Mouse (Mus musculus): ENCODE measurements at regions not wholly inside any gene's neighbourhood (a gene's known extent, or its start where the extent isn't known, plus 50 kb on each side); places are given as distances from the start of the nearest gene placed in this dataset.
A peak's percentile ranks its signal among the peaks of the same experiment; 100 is the strongest.

- TF ChIP-seq CTCF (IDR thresholded peaks at IDR 0.05), result no peak
- POLR2A ChIA-PET, result no interaction called here
- ATAC-seq, result no peak
Measured at GRCm38 (mm10) chr1:137083500-137083899, 123.3 kb upstream of the Nr5a2 start.

GRCm38 (mm10) chr1:137079401-137080003, 119.3 kb upstream of the Nr5a2 start:
- ChIA-PET POLR2A (no interaction called here), CTCF (no interaction called here)
- H3K27me3 ChIP-seq, result no peaks in the 10 kb centered on the region
- ATAC-seq (peak; percentile 95), DNase-seq (ENCODE audit: low read depth, low spot score) (peak; percentile 73)
- no peak for TF ChIP-seq CTCF (IDR thresholded peaks at IDR 0.05)
- in situ Hi-C loops (cut with MboI; ENCODE audit: low pct_unique_long_range_greater_than_20kb), result no loop called here

More at GRCm38 (mm10) chr1:137083500-137083899, 123.3 kb upstream of the Nr5a2 start:
- no peaks in the 10 kb centered on the region for H3K27me3 ChIP-seq
- CTCF ChIA-PET, result no interaction called here
- no peak for DNase-seq (ENCODE audit: low read depth, low spot score)
- in situ Hi-C loops (cut with MboI; ENCODE audit: low pct_unique_long_range_greater_than_20kb), result no loop called here

- no peak for ATAC-seq
- H3K27me3 ChIP-seq, result no peaks in the 10 kb centered on the region
- TF ChIP-seq CTCF (IDR thresholded peaks at IDR 0.05), result no peak
- in situ Hi-C loops (cut with MboI; ENCODE audit: low pct_unique_long_range_greater_than_20kb), result no loop called here
- no peak for DNase-seq (ENCODE audit: low read depth, low spot score)
- ChIA-PET CTCF (interaction anchor here (0.9 to 1.2 kb wide), 2 partner anchors 12 to 98 kb away, joined by 3 read pairs; no protein-coding TSS in a partner anchor), POLR2A (no interaction called here)
Measured at GRCm38 (mm10) chr1:137074787-137075186, 114.5 kb upstream of the Nr5a2 start.

GRCm38 (mm10) chr1:137073857-137074572, 113.8 kb upstream of the Nr5a2 start:
- DNase-seq (ENCODE audit: low read depth, low spot score) (no peak), ATAC-seq (no peak)
- H3K27me3 ChIP-seq, result no peaks in the 10 kb centered on the region
- no peak for TF ChIP-seq CTCF (IDR thresholded peaks at IDR 0.05)
- ChIA-PET POLR2A (no interaction called here), CTCF (interaction anchor here (1.2 kb wide), 1 partner anchor 13 kb away, joined by 3 read pairs; no protein-coding TSS in a partner anchor)
- in situ Hi-C loops (cut with MboI; ENCODE audit: low pct_unique_long_range_greater_than_20kb), result no loop called here

GRCm38 (mm10) chr1:137060914-137061313, 100.7 kb upstream of the Nr5a2 start:
- TF ChIP-seq CTCF (IDR thresholded peaks at IDR 0.05), result no peak
- ChIA-PET POLR2A (no interaction called here), CTCF (no interaction called here)
- ATAC-seq, result no peak
- DNase-seq (ENCODE audit: low read depth, low spot score), result no peak
- H3K27me3 ChIP-seq, result no peaks in the 10 kb centered on the region
- in situ Hi-C loops (cut with MboI; ENCODE audit: low pct_unique_long_range_greater_than_20kb), result no loop called here

GRCm38 (mm10) chr1:137053134-137053533, 92.9 kb upstream of the Nr5a2 start:
- in situ Hi-C loops (cut with MboI; ENCODE audit: low pct_unique_long_range_greater_than_20kb), result no loop called here
- ATAC-seq (no peak), DNase-seq (ENCODE audit: low read depth, low spot score) (no peak)
- ChIA-PET CTCF (no interaction called here), POLR2A (no interaction called here)
- TF ChIP-seq CTCF (IDR thresholded peaks at IDR 0.05), result no peak
- no peaks in the 10 kb centered on the region for H3K27me3 ChIP-seq

- ChIA-PET POLR2A (no interaction called here), CTCF (no interaction called here)
- in situ Hi-C loops (cut with MboI; ENCODE audit: low pct_unique_long_range_greater_than_20kb), result no loop called here
- no peak for TF ChIP-seq CTCF (IDR thresholded peaks at IDR 0.05)
- DNase-seq (ENCODE audit: low read depth, low spot score), result no peak
- no peaks in the 10 kb centered on the region for H3K27me3 ChIP-seq
- no peak for ATAC-seq
Measured at GRCm38 (mm10) chr1:137051515-137051914, 91.3 kb upstream of the Nr5a2 start.

GRCm38 (mm10) chr1:137044076-137044475, 83.8 kb upstream of the Nr5a2 start:
- no peak for TF ChIP-seq CTCF (IDR thresholded peaks at IDR 0.05)
- ChIA-PET CTCF (no interaction called here), POLR2A (no interaction called here)
- in situ Hi-C loops (cut with MboI; ENCODE audit: low pct_unique_long_range_greater_than_20kb), result no loop called here
- no peaks in the 10 kb centered on the region for H3K27me3 ChIP-seq
- no peak for DNase-seq (ENCODE audit: low read depth, low spot score)
- ATAC-seq, result no peak

GRCm38 (mm10) chr1:137042414-137043010, 82.3 kb upstream of the Nr5a2 start:
- no peak for TF ChIP-seq CTCF (IDR thresholded peaks at IDR 0.05)
- CTCF ChIA-PET, result no interaction called here
- ATAC-seq (no peak), DNase-seq (ENCODE audit: low read depth, low spot score) (no peak)
- POLR2A ChIA-PET, result no interaction called here
- in situ Hi-C loops (cut with MboI; ENCODE audit: low pct_unique_long_range_greater_than_20kb), result no loop called here
- no peaks in the 10 kb centered on the region for H3K27me3 ChIP-seq

- no peak for TF ChIP-seq CTCF (IDR thresholded peaks at IDR 0.05)
- in situ Hi-C loops (cut with MboI; ENCODE audit: low pct_unique_long_range_greater_than_20kb), result no loop called here
- H3K27me3 ChIP-seq, result no peaks in the 10 kb centered on the region
- DNase-seq (ENCODE audit: low read depth, low spot score) (no peak), ATAC-seq (no peak)
- POLR2A ChIA-PET, result no interaction called here
- CTCF ChIA-PET, result no interaction called here
Measured at GRCm38 (mm10) chr1:137040898-137041297, 80.7 kb upstream of the Nr5a2 start.

GRCm38 (mm10) chr1:137034586-137034985, 74.3 kb upstream of the Nr5a2 start:
- DNase-seq (ENCODE audit: low read depth, low spot score) (no peak), ATAC-seq (no peak)
- TF ChIP-seq CTCF (IDR thresholded peaks at IDR 0.05), result no peak
- in situ Hi-C loops (cut with MboI; ENCODE audit: low pct_unique_long_range_greater_than_20kb), result no loop called here
- no peaks in the 10 kb centered on the region for H3K27me3 ChIP-seq
- ChIA-PET POLR2A (no interaction called here), CTCF (no interaction called here)

Measured in Patski (cell line).